Mouse (Mus musculus) midbrain, embryonic 13.5 days (tissue): ENCODE results near the gene Ndufab1. TPM values are rescaled to one million over a fixed set of nuclear protein-coding genes. Genes with fewer than 3 reads are reported as not detected.

Source experiments
- ATAC-seq: fragments of 200-750 bp; cut with Nextera tagmentation; 2 replicates; pipeline ENCODE4 v1.8.0; 2017; ENCODE audit warnings: mild to moderate bottlenecking, moderate TSS enrichment, moderate library complexity
- H3K27ac ChIP-seq: fragments of 300-500 bp; sonication (generic); 2 replicates; pipeline ENCODE4 v1.5.1; 2015; ENCODE audit warnings: inconsistent platforms, mild to moderate bottlenecking, moderate library complexity
- H3K27me3 ChIP-seq: fragments of 300-500 bp; sonication (generic); 2 replicates; pipeline ENCODE4 v1.6.1; 2015; ENCODE audit warnings: mild to moderate bottlenecking, inconsistent platforms
- H3K36me3 ChIP-seq: fragments of 300-500 bp; sonication (generic); 2 replicates; pipeline ENCODE4 v1.6.1; 2015; ENCODE audit warnings: mild to moderate bottlenecking, inconsistent platforms
- H3K4me1 ChIP-seq: fragments of 300-500 bp; sonication (generic); replicated peaks from 2 replicates; pipeline ENCODE4 v1.6.1; 2015; ENCODE audit warnings: inconsistent platforms
- H3K4me2 ChIP-seq: fragments of 300-500 bp; sonication (generic); replicated peaks from 2 replicates; pipeline ENCODE4 v1.6.1; 2015; ENCODE audit warnings: moderate library complexity, mild to moderate bottlenecking, inconsistent platforms
- H3K4me3 ChIP-seq: fragments of 300-500 bp; sonication (generic); replicated peaks from 2 replicates; pipeline ENCODE4 v1.5.1; 2015; ENCODE audit warnings: mild to moderate bottlenecking, inconsistent platforms
- H3K9ac ChIP-seq: fragments of 300-500 bp; sonication (generic); replicated peaks from 2 replicates; pipeline ENCODE4 v1.6.1; 2015; ENCODE audit warnings: mild to moderate bottlenecking, inconsistent platforms
- H3K9me3 ChIP-seq: fragments of 300-500 bp; sonication (generic); 2 replicates; pipeline ENCODE4 v1.6.1; 2016; ENCODE audit warnings: mild to moderate bottlenecking, inconsistent platforms
- WGBS: fragments of 180-500 bp; shearing (Covaris S2); methylation state at CpG from one replicate; pipeline ENCODE4 v1.1.7; 2015; 5-methylcytosine and 5-hydroxymethylcytosine counted together
- polyA plus RNA-seq: library from polyadenylated mRNA; unstranded; fragments of >200 nt; fragmentation: Nextera tagmentation; extraction: Ambion mirVana; gene quantifications from 2 replicates; pipeline ENCODE4 v1.2.1, GENCODE M21; 2015

Gene Ndufab1
- polyA plus RNA-seq, 1 experiment from 2014 or later = 635 TPM

- 21% methylated on average over 31 of the region's 31 CpGs for WGBS
- H3K27ac ChIP-seq = peak overlapping the region; percentile 97
- peak overlapping the region; percentile 97 for H3K9ac ChIP-seq
- H3K4me3 ChIP-seq = peak overlapping the region; percentile 99
- H3K4me1 ChIP-seq = peaks cover 37% of the 10 kb centered on the region
- peak overlapping the region; percentile 89 for H3K4me2 ChIP-seq
- no peaks in the 10 kb centered on the region for H3K27me3 ChIP-seq
- no peak for ATAC-seq
- H3K36me3 ChIP-seq = peaks cover 35% of the 10 kb centered on the region
- H3K9me3 ChIP-seq = no peaks in the 10 kb centered on the region
Measured at GRCm38 (mm10) chr7:122066102-122066944, 35.4 kb downstream of the Ndufab1 start.

GRCm38 (mm10) chr7:122065656-122066055 lies 36.0 kb downstream of the Ndufab1 start:
- H3K4me2 ChIP-seq = peak overlapping the region; percentile 89; the same call in 1 of the 2 replicates
- ATAC-seq = no peak

GRCm38 (mm10) chr7:122056633-122057032 lies 45.1 kb downstream of the Ndufab1 start:
- no peak overlapping the region for H3K27ac ChIP-seq
- no peaks in the 10 kb centered on the region for H3K4me1 ChIP-seq
- no peaks in the 10 kb centered on the region for H3K9me3 ChIP-seq
- ATAC-seq = no peak
- H3K4me2 ChIP-seq = no peak overlapping the region
- whole genome bisulfite sequencing = 97% methylated on average over 5 of the region's 5 CpGs
- no peaks in the 10 kb centered on the region for H3K27me3 ChIP-seq
- H3K36me3 ChIP-seq = peaks cover 52% of the 10 kb centered on the region
- no peak overlapping the region for H3K4me3 ChIP-seq
- no peak overlapping the region for H3K9ac ChIP-seq

More at GRCm38 (mm10) chr7:122065656-122066055, 36.0 kb downstream of the Ndufab1 start:
- Histone ChIP-seq H3K9ac (0 out of 2 replicates have a peak overlapping the region, but pooled peaks have one; percentile 97), H3K4me3 (no peak overlapping the region), H3K27me3 (no peaks in the 10 kb centered on the region), H3K27ac (no peak overlapping the region), H3K9me3 (no peaks in the 10 kb centered on the region), H3K36me3 (peaks cover 29% of the 10 kb centered on the region), H3K4me1 (peaks cover 35% of the 10 kb centered on the region)
- WGBS = 96% methylated on average over 1 of the region's 1 CpGs

GRCm38 (mm10) chr7:122050834-122051233 lies 50.9 kb downstream of the Ndufab1 start:
- Histone ChIP-seq H3K36me3 (peaks cover 50% of the 10 kb centered on the region), H3K27ac (no peak overlapping the region), H3K27me3 (no peaks in the 10 kb centered on the region), H3K4me1 (no peaks in the 10 kb centered on the region), H3K4me2 (no peak overlapping the region), H3K9ac (no peak overlapping the region), H3K4me3 (no peak overlapping the region), H3K9me3 (no peaks in the 10 kb centered on the region)
- WGBS = 91% methylated on average over 1 of the region's 1 CpGs
- no peak for ATAC-seq

GRCm38 (mm10) chr7:122048191-122048590 lies 53.5 kb downstream of the Ndufab1 start:
- Histone ChIP-seq H3K9me3 (no peaks in the 10 kb centered on the region), H3K9ac (no peak overlapping the region), H3K36me3 (peaks cover 44% of the 10 kb centered on the region), H3K4me2 (no peak overlapping the region), H3K4me1 (no peaks in the 10 kb centered on the region), H3K27me3 (no peaks in the 10 kb centered on the region), H3K4me3 (no peak overlapping the region), H3K27ac (no peak overlapping the region)
- ATAC-seq = no peak
- 94% methylated on average over 9 of the region's 9 CpGs for WGBS

- Histone ChIP-seq H3K4me1 (no peaks in the 10 kb centered on the region), H3K4me3 (no peak overlapping the region), H3K27me3 (no peaks in the 10 kb centered on the region), H3K27ac (no peak overlapping the region), H3K4me2 (no peak overlapping the region), H3K9ac (no peak overlapping the region), H3K36me3 (peaks cover 44% of the 10 kb centered on the region), H3K9me3 (no peaks in the 10 kb centered on the region)
- no peak for ATAC-seq
- WGBS = 97% methylated on average over 2 of the region's 2 CpGs
Measured at GRCm38 (mm10) chr7:122046813-122047212, 54.9 kb downstream of the Ndufab1 start.

GRCm38 (mm10) chr7:122045711-122046110 lies 56.0 kb downstream of the Ndufab1 start:
- peaks cover 43% of the 10 kb centered on the region for H3K36me3 ChIP-seq
- H3K27me3 ChIP-seq = no peaks in the 10 kb centered on the region
- H3K4me3 ChIP-seq = no peak overlapping the region
- 100% methylated on average over 1 of the region's 1 CpGs for WGBS
- ATAC-seq = no peak
- H3K9ac ChIP-seq = no peak overlapping the region
- H3K4me2 ChIP-seq = no peak overlapping the region
- H3K4me1 ChIP-seq = no peaks in the 10 kb centered on the region
- H3K9me3 ChIP-seq = no peaks in the 10 kb centered on the region
- H3K27ac ChIP-seq = no peak overlapping the region

GRCm38 (mm10) chr7:122045181-122045634 lies 56.5 kb downstream of the Ndufab1 start:
- WGBS = 94% methylated on average over 4 of the region's 4 CpGs
- H3K9ac ChIP-seq = no peak overlapping the region
- H3K27me3 ChIP-seq = no peaks in the 10 kb centered on the region
- peaks cover 45% of the 10 kb centered on the region for H3K36me3 ChIP-seq
- no peaks in the 10 kb centered on the region for H3K4me1 ChIP-seq
- no peak overlapping the region for H3K4me2 ChIP-seq
- no peak for ATAC-seq
- no peaks in the 10 kb centered on the region for H3K9me3 ChIP-seq
- H3K4me3 ChIP-seq = no peak overlapping the region
- H3K27ac ChIP-seq = no peak overlapping the region

GRCm38 (mm10) chr7:122044106-122044505 lies 57.6 kb downstream of the Ndufab1 start:
- no peak for ATAC-seq
- peaks cover 51% of the 10 kb centered on the region for H3K36me3 ChIP-seq
- no peaks in the 10 kb centered on the region for H3K9me3 ChIP-seq
- H3K4me1 ChIP-seq = no peaks in the 10 kb centered on the region
- no peak overlapping the region for H3K4me3 ChIP-seq
- no peak overlapping the region for H3K4me2 ChIP-seq
- WGBS = 94% methylated on average over 8 of the region's 8 CpGs
- no peak overlapping the region for H3K9ac ChIP-seq
- no peak overlapping the region for H3K27ac ChIP-seq
- H3K27me3 ChIP-seq = no peaks in the 10 kb centered on the region

Other genes with a start within 250 kb of the Ndufab1 start
- not detected in 2 replicates for gene Scnn1b, start 236.8 kb downstream of the Ndufab1 start, polyA plus RNA-seq
- 20.6 TPM in 2 replicates for gene Cog7, start 120.2 kb downstream of the Ndufab1 start, polyA plus RNA-seq
- gene Gga2, start 80.7 kb downstream of the Ndufab1 start, polyA plus RNA-seq = 55.4 and 58.0 TPM in 2 replicates
- 69.5 and 74.8 TPM in 2 replicates for gene Ubfd1, start 34.7 kb downstream of the Ndufab1 start, polyA plus RNA-seq
- 10.4 and 10.7 TPM in 2 replicates for gene Ears2, start 34.6 kb downstream of the Ndufab1 start, polyA plus RNA-seq
- 9.0 and 9.1 TPM in 2 replicates for gene Palb2, start 31.1 kb upstream of the Ndufab1 start, polyA plus RNA-seq
- 156 and 163 TPM in 2 replicates for gene Dctn5, start 31.2 kb upstream of the Ndufab1 start, polyA plus RNA-seq
- gene Plk1, start 57.6 kb upstream of the Ndufab1 start, polyA plus RNA-seq = 54.5 and 55.2 TPM in 2 replicates
- gene Ern2, start 84.3 kb upstream of the Ndufab1 start, polyA plus RNA-seq = 0.78 and 1.1 TPM in 2 replicates
- 1.2 and 1.5 TPM in 2 replicates for gene Chp2, start 117.6 kb upstream of the Ndufab1 start, polyA plus RNA-seq
- 44.8 and 46.4 TPM in 2 replicates for gene Prkcb, start 186.9 kb upstream of the Ndufab1 start, polyA plus RNA-seq